Mouse (Mus musculus) common myeloid progenitor, adult 5-6 weeks (primary cell): ENCODE results near the gene Syn1. TPM values are rescaled to one million over a fixed set of nuclear protein-coding genes. Genes with fewer than 3 reads are reported as not detected.

ENCODE experiments used
- ATAC-seq: replicated peaks from 2 replicates; pipeline ENCODE4 v1.8.0; 2016; ENCODE audit warnings: low read depth, mild to moderate bottlenecking, moderate TSS enrichment, inconsistent platforms; ENCODE audit not compliant: poor library complexity, severe bottlenecking
- total RNA-seq: library from RNA; stranded (forward); fragments of 200-1000, 187-1606 nt; gene quantifications from 2 replicates; pipeline ENCODE4 v1.2.3, GENCODE M21; 2017

Gene Syn1
- not detected in 2 replicates for total RNA-seq

GRCm38 (mm10) chrX:20920844-20921364 lies at the start of gene Syn1:
Gene Syn1, minus strand, starts transcription at chrX:20921004.
- ATAC-seq, result peak; percentile 97

- ATAC-seq, result peak; percentile 98
Measured at GRCm38 (mm10) chrX:20961477-20962378, 40.9 kb upstream of the Syn1 start, which contains the start of gene Uxt. Gene Uxt, minus strand, starts transcription at chrX:20962017.

GRCm38 (mm10) chrX:20950191-20950880 lies 29.5 kb upstream of the Syn1 start, which contains the start of gene Elk1:
Gene Elk1, minus strand, starts transcription at chrX:20950608.
- ATAC-seq, result peak; percentile 98

GRCm38 (mm10) chrX:20946055-20946454 lies 25.3 kb upstream of the Syn1 start:
- no peak for ATAC-seq

GRCm38 (mm10) chrX:20931963-20932362 lies 11.2 kb upstream of the Syn1 start:
- ATAC-seq, result peak; percentile 82

DNA sequence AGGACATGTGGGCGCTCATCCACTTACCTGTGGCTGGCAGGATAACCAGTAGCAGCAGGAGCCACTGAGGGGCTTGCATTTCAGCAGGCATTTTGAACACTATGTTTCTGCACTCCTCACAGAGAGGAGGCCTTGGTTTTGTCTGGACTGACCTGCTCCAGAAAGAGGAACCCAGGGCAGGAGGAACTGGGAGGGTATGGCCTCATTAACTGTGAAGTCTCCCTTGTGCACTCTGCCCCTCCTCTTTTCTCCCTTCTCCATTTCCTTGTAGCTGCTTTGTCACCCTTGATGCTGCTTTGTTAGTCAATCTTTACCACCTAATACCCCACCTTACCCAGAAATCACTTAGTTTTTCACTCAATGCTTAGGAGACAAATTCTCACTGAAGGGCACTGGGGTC lies 10.6 kb upstream of the Syn1 start, which contains the start of gene Cfp:
Gene Cfp (minus strand): TSS at position 192 of the 400 bp plus-strand sequence.
- ATAC-seq, result peak; percentile 85

DNA sequence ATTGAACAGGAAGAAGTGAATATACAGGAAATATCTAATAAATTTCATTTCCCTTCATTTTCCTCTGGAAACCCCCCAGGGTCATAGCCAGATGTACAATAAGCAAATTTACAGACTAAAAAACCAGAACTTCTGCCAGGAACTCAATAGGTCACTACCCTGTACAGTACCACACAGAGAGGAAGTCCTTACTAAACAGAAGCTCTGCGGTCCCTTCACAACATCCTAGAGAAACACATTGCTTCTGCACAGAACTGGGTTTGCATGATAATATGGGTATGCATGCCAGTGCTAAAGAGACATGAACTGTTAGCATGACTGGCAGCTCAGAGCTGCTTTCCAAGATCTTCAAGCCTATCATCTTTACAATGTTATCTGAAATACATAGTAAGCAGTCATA lies 9.1 kb upstream of the Syn1 start:
- peak; percentile 64 for ATAC-seq

GRCm38 (mm10) chrX:20924976-20925375 lies 4.2 kb upstream of the Syn1 start:
- no peak for ATAC-seq

- no peak for ATAC-seq
Measured at GRCm38 (mm10) chrX:20923506-20923905, 2.7 kb upstream of the Syn1 start.

DNA sequence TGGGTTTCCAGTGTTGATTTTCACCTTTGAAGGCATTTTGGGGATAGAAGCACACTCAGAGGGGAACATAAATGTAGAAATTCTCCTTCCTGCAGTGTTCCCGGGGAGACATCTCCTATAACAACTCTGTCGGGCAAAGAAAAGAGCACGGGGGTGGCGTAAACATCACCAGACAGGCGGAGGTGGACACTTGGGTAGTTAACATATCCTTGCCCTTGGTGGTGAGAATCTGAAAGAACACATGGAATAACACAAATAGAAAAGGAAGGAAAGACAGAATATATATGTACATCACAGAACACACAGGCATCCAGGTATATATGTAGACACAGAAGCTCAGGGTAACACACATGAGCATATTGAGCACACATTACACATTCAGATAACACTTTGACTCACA lies 562 bp upstream of the Syn1 start:
- no peak for ATAC-seq

- ATAC-seq, result peak; percentile 10; the same call in 1 of the 2 replicates
Measured at GRCm38 (mm10) chrX:20920249-20920843, 458 bp downstream of the Syn1 start.

DNA sequence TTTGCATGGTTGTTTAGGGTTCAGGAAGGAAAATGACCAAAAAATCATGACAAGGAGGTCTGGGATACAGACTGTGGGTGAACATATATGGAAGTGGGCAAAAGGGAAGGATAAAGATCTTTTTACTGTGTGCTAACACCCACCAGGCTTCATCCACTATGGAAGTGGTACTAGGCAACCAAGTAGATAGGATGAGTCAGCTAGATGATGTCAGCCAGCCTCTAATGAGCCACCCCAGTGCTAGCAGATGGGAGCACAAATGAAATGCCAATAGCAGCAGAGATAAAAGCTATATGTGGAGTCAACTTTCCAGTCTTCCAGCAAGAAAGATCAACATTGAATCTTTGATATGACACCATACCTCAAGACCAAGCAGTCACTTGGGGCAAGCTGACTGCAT lies 5.7 kb downstream of the Syn1 start:
- ATAC-seq, result no peak

GRCm38 (mm10) chrX:20913726-20914125 lies 7.1 kb downstream of the Syn1 start:
- no peak for ATAC-seq

- ATAC-seq, result no peak
Measured at GRCm38 (mm10) chrX:20910074-20910473, 10.7 kb downstream of the Syn1 start.

DNA sequence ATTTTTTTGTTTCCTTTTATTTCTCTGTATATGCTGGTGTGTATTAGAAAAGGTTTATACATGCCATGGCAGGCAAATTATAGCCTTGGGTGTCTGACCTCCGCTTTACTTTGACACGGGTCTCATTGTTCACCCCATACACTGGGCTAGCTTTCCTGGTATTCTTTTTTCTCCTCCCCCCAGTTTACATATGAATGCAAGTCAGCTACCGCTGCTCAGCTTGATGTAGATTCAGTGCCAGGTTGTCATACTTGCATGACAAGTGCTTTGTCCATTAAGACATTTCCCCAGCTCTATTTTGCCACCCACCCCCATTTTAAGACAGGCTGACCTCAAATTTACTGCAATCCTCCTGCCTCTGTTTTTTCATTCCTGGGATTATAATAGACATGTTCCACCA lies 45.6 kb downstream of the Syn1 start:
- ATAC-seq, result no peak

- no peak for ATAC-seq
Measured at GRCm38 (mm10) chrX:20872928-20873500, 47.8 kb downstream of the Syn1 start.

GRCm38 (mm10) chrX:20869962-20870513 lies 50.8 kb downstream of the Syn1 start, which contains the start of gene Timp1:
Gene Timp1, plus strand, starts transcription at chrX:20870166.
- peak; percentile 69 for ATAC-seq

GRCm38 (mm10) chrX:20869203-20869602 lies 51.6 kb downstream of the Syn1 start:
- ATAC-seq, result no peak

- no peak for ATAC-seq
Measured at GRCm38 (mm10) chrX:20868091-20868490, 52.7 kb downstream of the Syn1 start.
